Mouse (Mus musculus) embryonic facial prominence, embryonic 11.5 days (tissue): Measurements from ENCODE around the gene Zmym2. TPM values are rescaled to one million over a fixed set of nuclear protein-coding genes. Genes with fewer than 3 reads are reported as not detected.

Source experiments
- ATAC-seq: fragments of 200-750 bp; cut with Nextera tagmentation; replicated peaks from 2 replicates; pipeline ENCODE4 v1.8.0; 2017; ENCODE audit warnings: low read depth; ENCODE audit not compliant: insufficient number of reproducible peaks, low FRiP score, low TSS enrichment
- DNase-seq: peaks from one replicate; pipeline ENCODE4 v3.0.0-alpha.2; 2015; ENCODE audit warnings: low spot score
- H3K27ac ChIP-seq: fragments of 300-500 bp; sonication (generic); replicated peaks from 2 replicates; pipeline ENCODE4 v1.5.1; 2014; ENCODE audit warnings: mild to moderate bottlenecking, low read depth, low read length, control low read depth
- H3K27me3 ChIP-seq: fragments of 300-500 bp; sonication (generic); 2 replicates; pipeline ENCODE4 v1.6.1; 2014; ENCODE audit warnings: mild to moderate bottlenecking, low read length, moderate library complexity, mixed read lengths; ENCODE audit not compliant: control insufficient read depth, insufficient read depth
- H3K36me3 ChIP-seq: fragments of 300-500 bp; sonication (generic); replicated peaks from 2 replicates; pipeline ENCODE4 v1.6.1; 2014; ENCODE audit warnings: low read depth, mild to moderate bottlenecking, low read length, moderate library complexity, mixed read lengths; ENCODE audit not compliant: control insufficient read depth, insufficient read depth
- H3K4me1 ChIP-seq: fragments of 300-500 bp; sonication (generic); 2 replicates; pipeline ENCODE4 v1.6.1; 2014; ENCODE audit warnings: low read length, mixed read lengths; ENCODE audit not compliant: control insufficient read depth, insufficient read depth
- H3K4me2 ChIP-seq: fragments of 300-500 bp; sonication (generic); 2 replicates; pipeline ENCODE4 v1.6.1; 2014; ENCODE audit warnings: low read depth, mild to moderate bottlenecking, control low read depth, low read length, moderate library complexity
- H3K4me3 ChIP-seq: fragments of 300-500 bp; sonication (generic); 2 replicates; pipeline ENCODE4 v1.5.1; 2014; ENCODE audit warnings: low read depth, low read length, control low read depth
- H3K9ac ChIP-seq: fragments of 300-500 bp; sonication (generic); replicated peaks from 2 replicates; pipeline ENCODE4 v1.6.1; 2014; ENCODE audit warnings: mild to moderate bottlenecking, control low read depth, low read length
- H3K9me3 ChIP-seq: fragments of 300-500 bp; sonication (generic); replicated peaks from 2 replicates; pipeline ENCODE4 v1.6.1; 2016; ENCODE audit warnings: mild to moderate bottlenecking, low read length, inconsistent platforms, mixed read lengths; ENCODE audit not compliant: control insufficient read depth
- WGBS: fragments of 180-500 bp; shearing (Covaris S2); extraction: QIAGEN DNeasy Blood & Tissue Kit; methylation state at CpG from one replicate; pipeline ENCODE4 v1.1.7; 2014; 5-methylcytosine and 5-hydroxymethylcytosine counted together
- polyA plus RNA-seq: library from polyadenylated mRNA; unstranded; fragments of >200 nt; fragmentation: Nextera tagmentation; extraction: Ambion mirVana; gene quantifications from 2 replicates; pipeline ENCODE4 v1.2.1, GENCODE M21; 2014

Zmym2 gene
- polyA plus RNA-seq, 1 experiment from 2014 or later: 65.3 TPM

- Histone ChIP-seq H3K4me1 (no peaks in the 10 kb centered on the region; the same call in 1 of the 2 replicates), H3K36me3 (no peaks in the 10 kb centered on the region; the same call in 1 of the 2 replicates), H3K27ac (no peak overlapping the region), H3K4me3 (peak overlapping the region; percentile 87; the same call in 1 of the 2 replicates), H3K9ac (no peak overlapping the region), H3K27me3 (no peaks in the 10 kb centered on the region), H3K4me2 (peak overlapping the region; percentile 50; the same call in 1 of the 2 replicates), H3K9me3 (no peaks in the 10 kb centered on the region)
- no peak for ATAC-seq
- DNase-seq: no peak
- WGBS: 73% methylated on average over 2 of the region's 2 CpGs
Measured at GRCm38 (mm10) chr14:56888416-56888815, 2.0 kb downstream of the Zmym2 start.

- H3K27me3 ChIP-seq: no peaks in the 10 kb centered on the region
- no peaks in the 10 kb centered on the region; the same call in none of the 2 replicates for H3K36me3 ChIP-seq
- H3K4me3 ChIP-seq: no peak overlapping the region
- no peak overlapping the region for H3K4me2 ChIP-seq
- DNase-seq: no peak
- 86% methylated on average over 2 of the region's 2 CpGs for WGBS
- H3K27ac ChIP-seq: no peak overlapping the region
- H3K9ac ChIP-seq: no peak overlapping the region
- H3K9me3 ChIP-seq: no peaks in the 10 kb centered on the region
- ATAC-seq: no peak
- H3K4me1 ChIP-seq: no peaks in the 10 kb centered on the region
Measured at GRCm38 (mm10) chr14:56894417-56894816, 8.0 kb downstream of the Zmym2 start.

DNA sequence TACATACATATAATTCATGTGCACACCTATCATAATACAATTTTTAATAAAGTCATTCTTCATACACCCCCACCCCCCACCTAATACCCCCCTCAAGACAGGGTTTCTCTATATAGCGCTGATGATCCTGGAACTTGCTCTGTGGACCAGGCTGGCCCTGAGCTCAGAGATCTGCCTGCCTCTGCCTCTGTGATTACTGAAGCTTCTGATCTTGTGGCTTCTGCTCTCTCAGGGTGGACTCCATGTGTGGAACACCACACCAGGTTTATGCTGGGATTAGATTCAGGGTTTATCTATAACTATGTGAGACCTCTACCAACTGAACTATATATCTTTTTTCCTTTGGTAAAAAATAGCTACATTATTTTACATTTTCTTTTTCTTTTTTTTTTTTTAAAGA is 10.1 kb downstream of the Zmym2 start:
- 95% methylated on average over 1 of the region's 1 CpGs for WGBS

GRCm38 (mm10) chr14:56897475-56897874 is 11.0 kb downstream of the Zmym2 start:
- Histone ChIP-seq H3K4me2 (no peak overlapping the region), H3K4me3 (no peak overlapping the region), H3K9ac (no peak overlapping the region), H3K4me1 (no peaks in the 10 kb centered on the region), H3K9me3 (no peaks in the 10 kb centered on the region), H3K27ac (no peak overlapping the region), H3K27me3 (no peaks in the 10 kb centered on the region), H3K36me3 (no peaks in the 10 kb centered on the region; the same call in none of the 2 replicates)
- ATAC-seq: no peak
- no peak for DNase-seq
- 94% methylated on average over 2 of the region's 2 CpGs for WGBS

More for the DNA sequence above, 10.1 kb downstream of the Zmym2 start:
- Histone ChIP-seq H3K4me2 (no peak overlapping the region), H3K4me3 (no peak overlapping the region), H3K27me3 (no peaks in the 10 kb centered on the region), H3K36me3 (no peaks in the 10 kb centered on the region; the same call in none of the 2 replicates), H3K9ac (no peak overlapping the region), H3K4me1 (no peaks in the 10 kb centered on the region), H3K9me3 (no peaks in the 10 kb centered on the region), H3K27ac (no peak overlapping the region)
- no peak for DNase-seq
- ATAC-seq: no peak

GRCm38 (mm10) chr14:56899656-56900055 is 13.2 kb downstream of the Zmym2 start:
- no peak overlapping the region for H3K27ac ChIP-seq
- no peak for DNase-seq
- H3K27me3 ChIP-seq: no peaks in the 10 kb centered on the region
- no peak overlapping the region for H3K4me2 ChIP-seq
- ATAC-seq: no peak
- no peaks in the 10 kb centered on the region for H3K9me3 ChIP-seq
- no peak overlapping the region for H3K4me3 ChIP-seq
- no peaks in the 10 kb centered on the region; the same call in none of the 2 replicates for H3K36me3 ChIP-seq
- H3K9ac ChIP-seq: no peak overlapping the region
- H3K4me1 ChIP-seq: no peaks in the 10 kb centered on the region

GRCm38 (mm10) chr14:56903039-56903438 is 16.6 kb downstream of the Zmym2 start:
- H3K4me2 ChIP-seq: no peak overlapping the region
- ATAC-seq (no peak), DNase-seq (no peak)
- H3K9ac ChIP-seq: no peak overlapping the region
- no peak overlapping the region for H3K27ac ChIP-seq
- no peak overlapping the region for H3K4me3 ChIP-seq
- no peaks in the 10 kb centered on the region for H3K9me3 ChIP-seq
- H3K4me1 ChIP-seq: no peaks in the 10 kb centered on the region
- H3K27me3 ChIP-seq: no peaks in the 10 kb centered on the region
- 91% methylated on average over 6 of the region's 6 CpGs for WGBS
- H3K36me3 ChIP-seq: no peaks in the 10 kb centered on the region; the same call in 1 of the 2 replicates

GRCm38 (mm10) chr14:56905696-56906095 is 19.2 kb downstream of the Zmym2 start:
- H3K4me2 ChIP-seq: no peak overlapping the region
- no peak overlapping the region for H3K9ac ChIP-seq
- no peak overlapping the region for H3K4me3 ChIP-seq
- no peaks in the 10 kb centered on the region for H3K4me1 ChIP-seq
- WGBS: 89% methylated on average over 1 of the region's 1 CpGs
- H3K27me3 ChIP-seq: no peaks in the 10 kb centered on the region
- ATAC-seq: no peak
- no peaks in the 10 kb centered on the region; the same call in 1 of the 2 replicates for H3K36me3 ChIP-seq
- no peak for DNase-seq
- H3K27ac ChIP-seq: no peak overlapping the region
- no peaks in the 10 kb centered on the region for H3K9me3 ChIP-seq

- WGBS: 88% methylated on average over 3 of the region's 3 CpGs
- H3K27me3 ChIP-seq: no peaks in the 10 kb centered on the region
- DNase-seq: no peak
- no peak overlapping the region for H3K9ac ChIP-seq
- no peaks in the 10 kb centered on the region; the same call in 1 of the 2 replicates for H3K36me3 ChIP-seq
- H3K4me2 ChIP-seq: no peak overlapping the region
- ATAC-seq: no peak
- no peak overlapping the region for H3K4me3 ChIP-seq
- H3K9me3 ChIP-seq: no peaks in the 10 kb centered on the region
- no peaks in the 10 kb centered on the region for H3K4me1 ChIP-seq
- H3K27ac ChIP-seq: no peak overlapping the region
Measured at GRCm38 (mm10) chr14:56918532-56918931, 32.1 kb downstream of the Zmym2 start.
